Mouse (Mus musculus) liver, adult 2 months (tissue): ENCODE results near the gene Ptges3. TPM values are rescaled to one million over a fixed set of nuclear protein-coding genes. Genes with fewer than 3 reads are reported as not detected.
A peak's percentile ranks its signal among the peaks of the same experiment; 100 is the strongest.

Experiments used
- DNase-seq: peaks from one replicate; pipeline ENCODE4 v3.0.0-alpha.2; 2011; ENCODE audit warnings: low read depth, low spot score; ENCODE audit errors: extremely low read depth
- H3K27ac ChIP-seq: fragments of 200-500 bp; replicated peaks from 2 replicates; pipeline ENCODE4 v1.5.1; 2012; ENCODE audit warnings: low read depth, mild to moderate bottlenecking, control low read depth, inconsistent platforms, low read length; ENCODE audit not compliant: insufficient read depth
- H3K27me3 ChIP-seq: fragments of 200-500 bp; 2 replicates; pipeline ENCODE4 v1.6.1; 2012; ENCODE audit warnings: mild to moderate bottlenecking, moderate library complexity, low read length, inconsistent platforms; ENCODE audit not compliant: control insufficient read depth, insufficient read depth
- H3K36me3 ChIP-seq: fragments of 200-500 bp; 2 replicates; pipeline ENCODE4 v1.6.1; 2012; ENCODE audit warnings: low read length, inconsistent platforms; ENCODE audit not compliant: control insufficient read depth, insufficient read depth
- H3K4me1 ChIP-seq: fragments of 200-500 bp; 2 replicates; pipeline ENCODE4 v1.6.1; 2011; ENCODE audit warnings: low read length; ENCODE audit not compliant: control insufficient read depth, insufficient read depth
- H3K4me3 ChIP-seq: fragments of 200-500 bp; 2 replicates; pipeline ENCODE4 v1.5.1; 2011; ENCODE audit warnings: low read depth, mild to moderate bottlenecking, control low read depth, low read length, moderate library complexity; ENCODE audit not compliant: insufficient read depth
- H3K79me2 ChIP-seq: fragments of 200-500 bp; 2 replicates; pipeline ENCODE4 v1.6.1; 2012; ENCODE audit warnings: inconsistent platforms, mild to moderate bottlenecking, low read length, moderate library complexity; ENCODE audit not compliant: control insufficient read depth, insufficient read depth
- H3K9ac ChIP-seq: fragments of 200-500 bp; 2 replicates; pipeline ENCODE4 v1.6.1; 2012; ENCODE audit warnings: low read depth, mild to moderate bottlenecking, control low read depth, inconsistent platforms, low read length
- CTCF ChIP-seq: fragments of 200-500 bp; IDR thresholded peaks from 2 replicates; pipeline ENCODE4 v1.5.1; 2011; ENCODE audit warnings: low read depth, low read length, control low read depth
- POLR2A ChIP-seq: fragments of 200-500 bp; IDR thresholded peaks from 2 replicates; pipeline ENCODE4 v1.6.1; 2011; ENCODE audit warnings: low read length, control low read depth; ENCODE audit not compliant: insufficient read depth; ENCODE audit errors: extremely low read depth
- WGBS: fragments of 180-500 bp; shearing (Covaris S2); methylation state at CpG from one replicate; pipeline ENCODE4 v1.1.7; 2018; 5-methylcytosine and 5-hydroxymethylcytosine counted together
- polyA plus RNA-seq: library from polyadenylated mRNA; depleted of rRNA; stranded (reverse); fragments of >200 nt; gene quantifications from 2 replicates; pipeline ENCODE4 v1.2.3, GENCODE M21; 2012
- total RNA-seq: library from RNA; depleted of rRNA; stranded (reverse); fragments of >200 nt; gene quantifications from 2 replicates; pipeline ENCODE4 v1.2.3, GENCODE M21; 2014

Gene Ptges3
- total and polyA plus RNA-seq, 2 experiments, result 24.8 to 90.4 TPM

DNA sequence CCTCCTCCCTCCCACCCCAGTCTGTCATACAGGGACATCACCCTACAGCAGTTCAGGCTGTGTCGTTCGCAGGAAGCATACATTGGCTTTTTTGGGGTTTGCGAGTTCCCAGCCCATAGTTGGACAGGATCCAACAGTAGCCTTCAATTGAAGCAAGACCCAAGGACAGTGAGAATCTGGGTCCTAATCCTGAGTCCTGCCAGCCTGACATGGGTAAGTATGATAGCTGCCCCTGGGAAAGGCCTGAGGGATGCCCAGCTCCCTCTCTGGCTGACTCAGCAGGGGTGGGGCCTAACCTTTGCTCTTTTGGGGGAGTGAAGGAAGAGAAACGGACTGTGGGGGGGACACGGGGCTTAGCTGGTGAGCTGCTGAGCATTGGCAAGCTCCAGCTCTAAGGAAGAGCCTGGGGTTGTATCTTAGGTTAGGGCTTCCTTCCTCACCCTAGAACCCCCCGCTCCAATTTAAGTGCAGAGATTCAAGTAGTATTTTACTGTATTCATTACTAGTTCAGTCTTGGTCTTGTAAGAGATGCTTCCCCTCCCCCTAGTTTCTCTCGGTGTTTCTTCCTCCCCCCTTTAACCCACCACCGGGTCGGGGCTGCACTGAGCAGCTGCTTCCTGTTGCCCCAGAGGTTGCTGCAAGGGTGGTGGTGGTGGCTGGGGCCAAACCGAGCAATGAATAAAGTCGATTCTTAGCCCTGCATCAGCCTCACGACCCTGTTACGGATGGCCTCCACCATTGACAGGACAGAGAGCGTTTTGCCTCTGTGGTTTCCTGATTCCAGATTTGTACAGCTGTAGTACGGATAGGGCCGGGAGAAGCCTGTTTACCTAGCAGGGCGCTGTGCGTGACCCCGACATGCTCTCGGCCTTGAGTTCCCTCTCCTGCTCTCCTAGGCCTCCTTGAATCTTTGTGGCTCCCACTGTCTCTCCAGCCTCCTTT lies 33.1 kb downstream of the Ptges3 start, which contains the start of gene Baz2a:
TSS of gene Baz2a (plus strand) at position 14 of the 942 bp plus-strand sequence.
- Histone ChIP-seq H3K4me1 (peaks cover 16% of the 10 kb centered on the region), H3K36me3 (peaks cover 27% of the 10 kb centered on the region), H3K9ac (peak within 1 kb of the TSS; percentile 89), H3K27me3 (no peaks in the 10 kb centered on the region), H3K27ac (peak within 1 kb of the TSS; percentile 97), H3K79me2 (peaks cover 4% of the 10 kb centered on the region), H3K4me3 (peak within 1 kb of the TSS; percentile 90)
- WGBS, result under 1% methylated on average over 20 of the region's 20 CpGs
- DNase-seq, result peak; percentile 83
- TF ChIP-seq CTCF (no peak), POLR2A (peak; percentile 26; the same call in 1 of the 2 replicates)

DNA sequence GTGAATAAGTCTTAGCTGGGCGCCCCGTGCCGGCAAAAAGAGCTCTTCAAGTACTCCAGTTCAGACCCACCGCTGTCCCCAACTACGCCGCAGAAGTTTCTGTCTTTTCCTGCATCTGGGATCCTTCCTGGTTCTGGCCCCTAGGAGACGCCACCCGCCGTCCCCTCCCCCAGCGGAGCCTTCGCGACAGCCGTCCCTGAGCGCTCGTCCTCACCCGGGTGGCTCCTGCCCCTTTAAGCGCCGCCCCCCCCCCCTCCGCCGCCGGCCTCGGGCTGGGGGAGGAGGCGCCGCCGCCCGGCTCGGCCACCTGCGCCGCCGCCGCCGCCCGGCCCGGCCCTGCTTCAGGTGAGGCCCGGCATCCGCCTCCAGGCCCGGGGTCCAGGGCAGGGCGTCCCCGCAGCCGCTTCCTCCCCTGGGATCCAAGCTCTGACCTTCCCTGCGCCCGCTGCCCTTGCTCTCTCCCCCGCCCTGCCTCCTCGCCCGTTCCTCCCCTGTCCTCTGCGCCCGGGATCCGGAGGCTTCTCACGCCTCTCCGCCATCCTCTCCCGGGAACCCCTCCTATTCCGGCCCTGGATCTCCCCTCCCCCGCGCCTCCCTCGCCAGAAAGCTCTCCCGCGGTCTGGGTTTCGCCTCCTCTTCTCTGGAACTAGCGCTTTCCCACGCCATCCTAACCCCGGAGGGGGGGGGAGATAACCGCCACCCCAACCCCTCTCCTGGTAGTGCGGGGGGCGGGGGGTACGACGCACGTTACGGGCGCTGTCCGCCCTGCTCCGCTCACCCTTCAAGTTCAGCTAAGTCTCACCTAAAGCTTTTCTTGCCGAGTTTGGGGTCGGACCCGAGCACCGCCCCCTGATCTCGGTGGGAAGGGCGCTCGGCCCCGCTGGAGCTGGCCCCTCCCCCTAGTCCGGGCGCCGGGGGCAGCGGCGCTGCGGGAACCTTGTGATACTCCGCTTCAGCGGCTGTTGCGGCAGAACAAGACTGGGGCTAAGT lies 34.0 kb downstream of the Ptges3 start:
- peak overlapping the region; percentile 97 for H3K27ac ChIP-seq
- peaks cover 8% of the 10 kb centered on the region for H3K79me2 ChIP-seq
- under 1% methylated on average over 68 of the region's 88 CpGs for WGBS
- peak overlapping the region; percentile 89 for H3K9ac ChIP-seq
- peak; percentile 64 for DNase-seq
- no peaks in the 10 kb centered on the region for H3K27me3 ChIP-seq
- peaks cover 13% of the 10 kb centered on the region for H3K4me1 ChIP-seq
- TF ChIP-seq POLR2A, result 0 out of 2 replicates have a peak, but pooled peaks have one; percentile 39
- peak; percentile 51; the same call in 1 of the 2 replicates for TF ChIP-seq CTCF
- H3K36me3 ChIP-seq, result peaks cover 20% of the 10 kb centered on the region
- H3K4me3 ChIP-seq, result peak overlapping the region; percentile 90

DNA sequence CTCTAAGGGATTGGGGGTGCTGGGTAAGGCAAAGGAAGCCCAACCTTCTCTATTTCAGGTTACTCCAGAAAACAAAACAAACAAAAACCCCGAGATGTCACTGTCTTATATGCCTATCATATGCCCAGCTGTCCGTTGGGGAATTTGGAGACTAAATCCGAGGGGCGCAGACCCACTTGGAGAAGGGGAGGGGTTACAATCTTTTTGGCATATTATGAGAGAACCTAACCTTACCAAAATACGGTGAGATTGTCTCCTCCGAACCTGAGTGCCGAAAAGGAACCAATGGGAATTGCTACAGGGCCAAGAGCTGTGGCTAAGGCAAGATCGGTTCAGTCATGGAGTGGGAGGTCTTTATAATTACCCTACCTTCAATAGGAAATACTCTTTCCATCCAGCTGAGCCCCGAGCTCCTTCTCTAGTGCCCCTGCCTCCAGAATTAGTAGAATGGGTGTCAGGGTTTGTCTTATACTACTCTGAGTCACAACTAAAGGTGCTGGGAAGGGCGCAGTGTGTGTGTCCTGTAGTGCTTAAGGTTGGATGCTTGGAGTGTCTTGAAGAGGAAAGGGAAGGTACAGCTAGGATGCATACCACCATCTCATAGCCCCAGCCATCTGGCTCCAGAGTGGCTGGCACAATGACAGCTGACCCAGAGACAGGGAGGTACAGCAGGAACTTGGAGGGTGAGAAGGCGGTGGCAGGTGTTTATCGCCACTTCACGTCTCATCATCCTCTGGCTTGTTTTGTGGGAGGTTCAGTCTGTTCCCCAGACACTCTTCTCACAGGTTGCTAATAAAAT lies 34.9 kb downstream of the Ptges3 start:
- TF ChIP-seq CTCF (no peak), POLR2A (no peak)
- 22% methylated on average over 13 of the region's 13 CpGs for WGBS
- H3K9ac ChIP-seq, result peak overlapping the region; percentile 89
- DNase-seq, result peak; percentile 39
- peaks cover 14% of the 10 kb centered on the region for H3K36me3 ChIP-seq
- H3K79me2 ChIP-seq, result peaks cover 9% of the 10 kb centered on the region
- peak overlapping the region; percentile 97 for H3K27ac ChIP-seq
- H3K27me3 ChIP-seq, result no peaks in the 10 kb centered on the region
- peak overlapping the region; percentile 90 for H3K4me3 ChIP-seq
- H3K4me1 ChIP-seq, result peaks cover 14% of the 10 kb centered on the region

DNA sequence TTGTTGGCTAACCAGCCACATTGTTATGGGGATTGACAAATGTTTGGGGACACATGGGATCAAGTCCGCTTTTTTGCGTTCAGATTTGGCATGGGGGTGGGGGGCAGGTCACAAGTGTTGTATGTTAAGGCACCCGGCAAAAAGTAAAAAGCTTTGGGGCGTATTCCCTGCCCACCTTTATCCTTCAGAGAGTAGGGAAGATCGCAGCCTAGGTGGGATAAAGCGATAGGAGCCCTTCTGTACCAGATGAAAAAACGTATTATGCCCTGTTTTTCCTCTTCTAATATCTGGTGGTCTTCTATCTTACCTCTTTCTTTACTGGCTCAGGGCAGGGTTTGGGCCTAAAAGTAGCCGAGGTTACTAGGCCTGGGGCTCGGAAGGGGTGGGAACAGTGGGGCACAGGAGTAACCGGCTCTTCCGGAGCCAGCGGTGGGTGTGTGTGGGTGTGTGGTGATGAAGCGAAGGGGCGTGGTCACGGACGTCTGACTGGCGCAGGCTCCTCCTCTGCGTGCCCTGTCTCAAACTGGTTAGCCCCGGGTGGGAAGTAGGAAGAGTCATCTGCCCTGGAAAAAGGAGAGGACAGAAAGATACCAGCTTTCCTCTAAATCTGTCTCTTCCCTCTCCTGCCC lies 35.7 kb downstream of the Ptges3 start:
- TF ChIP-seq POLR2A (0 out of 2 replicates have a peak, but pooled peaks have one; percentile 12), CTCF (no peak)
- peak; percentile 87 for DNase-seq
- Histone ChIP-seq H3K9ac (peak overlapping the region; percentile 12; the same call in 1 of the 2 replicates), H3K79me2 (peaks cover 13% of the 10 kb centered on the region), H3K27me3 (no peaks in the 10 kb centered on the region), H3K4me1 (peaks cover 14% of the 10 kb centered on the region), H3K4me3 (peak overlapping the region; percentile 7; the same call in 1 of the 2 replicates), H3K27ac (peak overlapping the region; percentile 56), H3K36me3 (peaks cover 6% of the 10 kb centered on the region)
- WGBS, result 11% methylated on average over 19 of the region's 19 CpGs
